Mouse (Mus musculus): ENCODE results near the gene Gm8212. TPM values are rescaled to one million over a fixed set of nuclear protein-coding genes. Genes with fewer than 3 reads are reported as not detected.
"Not testable (repeated sequence)": the region's sequence is repeated elsewhere in the genome, so short reads cannot be mapped to it uniquely, and the experiment has no call there.

Gm8212 gene
- not detected in 2 replicates for polyA plus RNA-seq (2015; fragmentation: Nextera tagmentation; extraction: Ambion mirVana)

- H3K4me3 ChIP-seq; H3K4me1 ChIP-seq (replicated peaks); H3K9me3 ChIP-seq (replicated peaks); H3K4me2 ChIP-seq; H3K9ac ChIP-seq; ATAC-seq (replicated peaks; ENCODE audit: insufficient number of reproducible peaks, insufficient read depth, low FRiP score, low read depth); H3K27me3 ChIP-seq; H3K27ac ChIP-seq; H3K36me3 ChIP-seq: not testable (repeated sequence)
- WGBS, result 68% methylated on average over 2 of the region's 3 CpGs
Observed at GRCm38 (mm10) chr14:44197361-44197760, at the start of gene Gm8212. Gm8212 (plus strand) TSS chr14:44197661.

- H3K27me3 ChIP-seq; H3K4me1 ChIP-seq (replicated peaks); H3K4me3 ChIP-seq; H3K9ac ChIP-seq; H3K27ac ChIP-seq; H3K9me3 ChIP-seq (replicated peaks); H3K4me2 ChIP-seq; ATAC-seq (replicated peaks; ENCODE audit: insufficient number of reproducible peaks, insufficient read depth, low FRiP score, low read depth); H3K36me3 ChIP-seq: not testable (repeated sequence)
- WGBS, result 76% methylated on average over 3 of the region's 3 CpGs
Observed at GRCm38 (mm10) chr14:44213154-44213553, 15.7 kb downstream of the Gm8212 start, which contains the start of gene 4930503E14Rik. 4930503E14Rik (minus strand) TSS chr14:44213254.

GRCm38 (mm10) chr14:44248039-44248438, 50.6 kb downstream of the Gm8212 start:
- H3K4me2 ChIP-seq, result no peak overlapping the region
- no peaks in the 10 kb centered on the region for H3K27me3 ChIP-seq
- no peak overlapping the region for H3K4me3 ChIP-seq
- no peaks in the 10 kb centered on the region for H3K9me3 ChIP-seq (replicated peaks)
- no peak overlapping the region for H3K9ac ChIP-seq
- no peak overlapping the region for H3K27ac ChIP-seq
- no peak for ATAC-seq (replicated peaks; ENCODE audit: insufficient number of reproducible peaks, insufficient read depth, low FRiP score, low read depth)
- WGBS, result 84% methylated on average over 16 of the region's 16 CpGs
- H3K4me1 ChIP-seq (replicated peaks), result no peaks in the 10 kb centered on the region
- no peaks in the 10 kb centered on the region for H3K36me3 ChIP-seq

Other genes with a start within 250 kb of the Gm8212 start
- not detected in 2 replicates for gene Ang5, start 240.6 kb upstream of the Gm8212 start, polyA plus RNA-seq (2015; fragmentation: Nextera tagmentation; extraction: Ambion mirVana)
- gene Ang6, start 195.4 kb upstream of the Gm8212 start, polyA plus RNA-seq (2015; fragmentation: Nextera tagmentation; extraction: Ambion mirVana), result not detected in 2 replicates
- 0.67 TPM in 1 of 2 replicates, not detected in the other for gene Ear2, start 95.0 kb upstream of the Gm8212 start, polyA plus RNA-seq (2015; fragmentation: Nextera tagmentation; extraction: Ambion mirVana)
- not detected in 2 replicates for gene Gm3327, start 73.8 kb upstream of the Gm8212 start, polyA plus RNA-seq (2015; fragmentation: Nextera tagmentation; extraction: Ambion mirVana)
- not detected in 2 replicates for gene 4930503E14Rik, start 15.6 kb downstream of the Gm8212 start, polyA plus RNA-seq (2015; fragmentation: Nextera tagmentation; extraction: Ambion mirVana)
- gene Gm8220, start 87.9 kb downstream of the Gm8212 start, polyA plus RNA-seq (2015; fragmentation: Nextera tagmentation; extraction: Ambion mirVana), result not detected in 2 replicates
- gene Gm5930, start 140.9 kb downstream of the Gm8212 start, polyA plus RNA-seq (2015; fragmentation: Nextera tagmentation; extraction: Ambion mirVana), result not detected in 2 replicates
- not detected in 2 replicates for gene Gm8229, start 167.7 kb downstream of the Gm8212 start, polyA plus RNA-seq (2015; fragmentation: Nextera tagmentation; extraction: Ambion mirVana)
- not detected in 2 replicates for gene Gm3371, start 213.0 kb downstream of the Gm8212 start, polyA plus RNA-seq (2015; fragmentation: Nextera tagmentation; extraction: Ambion mirVana)
- gene Gm8232, start 236.0 kb downstream of the Gm8212 start, polyA plus RNA-seq (2015; fragmentation: Nextera tagmentation; extraction: Ambion mirVana), result not detected in 2 replicates